Mouse (Mus musculus) midbrain, embryonic 10.5 days (tissue): ENCODE measurements around the gene Adarb1. TPM values are rescaled to one million over a fixed set of nuclear protein-coding genes. Genes with fewer than 3 reads are reported as not detected.

Source experiments
- DNase-seq: peaks from one replicate; pipeline ENCODE4 v3.0.0-alpha.2; 2017; ENCODE audit warnings: low spot score
- H3K27ac ChIP-seq: fragments of 300-500 bp; sonication (generic); replicated peaks from 2 replicates; pipeline ENCODE4 v1.5.1; 2016; ENCODE audit warnings: mild to moderate bottlenecking
- H3K27me3 ChIP-seq: fragments of 300-500 bp; sonication (generic); 2 replicates; pipeline ENCODE4 v1.6.1; 2016; ENCODE audit warnings: low read depth, mild to moderate bottlenecking; ENCODE audit not compliant: poor library complexity, severe bottlenecking
- H3K36me3 ChIP-seq: fragments of 300-500 bp; sonication (generic); 2 replicates; pipeline ENCODE4 v1.6.1; 2016; ENCODE audit warnings: mild to moderate bottlenecking, moderate library complexity
- H3K4me1 ChIP-seq: fragments of 300-500 bp; sonication (generic); 2 replicates; pipeline ENCODE4 v1.6.1; 2016
- H3K4me3 ChIP-seq: fragments of 300-500 bp; sonication (generic); 2 replicates; pipeline ENCODE4 v1.5.1; 2016; ENCODE audit warnings: mild to moderate bottlenecking, moderate library complexity
- H3K9me3 ChIP-seq: fragments of 300-500 bp; sonication (generic); replicated peaks from 2 replicates; pipeline ENCODE4 v1.6.1; 2016; ENCODE audit warnings: mild to moderate bottlenecking
- WGBS: fragments of 180-500 bp; shearing (Covaris S2); methylation state at CpG from one replicate; pipeline ENCODE4 v1.1.7; 2016; 5-methylcytosine and 5-hydroxymethylcytosine counted together
- polyA plus RNA-seq: library from polyadenylated mRNA; unstranded; fragments of >200 nt; fragmentation: Nextera tagmentation; extraction: Ambion mirVana; gene quantifications from 2 replicates; pipeline ENCODE4 v1.2.1, GENCODE M21; 2016

The Adarb1 gene
- 6.0 and 6.1 TPM in 2 replicates for polyA plus RNA-seq

DNA sequence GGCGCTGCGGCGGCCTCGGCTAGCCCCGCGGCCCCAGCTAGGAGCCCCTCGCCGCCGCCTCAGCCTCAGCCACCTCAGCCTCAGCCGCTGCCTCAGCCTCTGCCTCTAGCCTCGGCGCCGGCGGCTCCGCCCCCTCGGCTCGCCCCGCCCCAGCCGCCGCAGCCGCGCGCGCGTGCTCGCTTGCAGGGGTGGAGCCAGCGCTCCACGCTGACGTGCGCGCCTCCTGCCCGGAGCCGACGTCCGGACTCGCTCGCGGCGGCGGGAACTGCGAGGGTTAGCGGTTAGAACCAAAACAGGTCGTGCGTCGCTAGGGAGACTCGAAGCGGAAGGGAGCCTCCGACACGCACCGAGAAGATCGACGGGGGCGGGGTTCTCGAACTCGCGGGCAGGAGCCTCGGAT, at the start of gene Adarb1:
Gene Adarb1, minus strand, starts transcription at position 133 of the 400 bp plus-strand sequence.
- Histone ChIP-seq H3K4me1 (peaks cover 37% of the 10 kb centered on the region), H3K27me3 (peaks cover 32% of the 10 kb centered on the region), H3K4me3 (peak within 1 kb of the TSS; percentile 82), H3K27ac (peak within 1 kb of the TSS; percentile 87), H3K36me3 (0 out of 2 replicates have a peak, but pooled peaks cover 2% of the 10 kb centered on the region), H3K9me3 (no peaks in the 10 kb centered on the region; the same call in 1 of the 2 replicates)
- peak; percentile 93 for DNase-seq
- under 1% methylated on average over 57 of the region's 57 CpGs for WGBS

DNA sequence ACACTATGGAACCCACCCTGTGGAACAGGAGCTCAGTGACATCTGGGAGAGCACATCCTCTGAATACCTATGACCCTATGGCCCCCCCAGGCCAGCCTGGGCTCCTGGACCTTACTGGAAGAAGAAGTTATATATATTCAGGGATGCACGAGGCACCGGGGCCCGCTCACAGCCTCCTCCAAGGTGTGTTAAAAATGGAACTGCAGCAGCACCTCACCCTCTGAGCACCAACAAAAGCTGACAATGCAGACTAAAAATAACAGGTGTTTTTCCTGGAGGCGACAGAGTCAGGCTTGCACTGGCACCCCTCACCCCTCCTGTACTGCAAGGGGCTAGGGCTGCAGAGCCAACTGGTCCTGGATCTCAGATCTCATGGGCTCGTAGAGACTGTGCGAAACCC, 49.3 kb upstream of the Adarb1 start:
- Histone ChIP-seq H3K36me3 (no peaks in the 10 kb centered on the region), H3K4me3 (no peak overlapping the region), H3K27ac (no peak overlapping the region), H3K9me3 (no peaks in the 10 kb centered on the region), H3K4me1 (peaks cover 2% of the 10 kb centered on the region; the same call in 1 of the 2 replicates), H3K27me3 (no peaks in the 10 kb centered on the region)
- WGBS, result 92% methylated on average over 6 of the region's 6 CpGs
- DNase-seq, result no peak

DNA sequence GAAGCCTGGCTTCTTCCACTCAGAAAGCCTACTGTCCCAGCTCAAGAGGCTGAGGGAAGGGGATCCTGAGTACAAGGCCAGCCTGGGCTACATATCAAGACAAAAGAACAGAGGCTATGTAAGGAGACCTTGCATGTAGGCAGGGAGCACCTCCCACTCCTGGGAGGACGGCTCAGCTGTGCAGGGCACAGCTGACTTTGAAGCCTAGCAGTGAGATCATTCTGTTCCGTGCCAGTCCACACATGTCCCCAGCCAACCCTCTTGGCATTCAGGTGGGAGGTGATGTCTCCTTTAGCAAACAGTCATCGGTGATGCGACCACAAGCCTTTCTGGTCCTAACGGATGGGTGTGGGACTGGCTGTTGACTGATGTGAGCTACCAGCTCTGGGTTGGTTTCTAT, 47.8 kb upstream of the Adarb1 start:
- Histone ChIP-seq H3K27ac (no peak overlapping the region), H3K27me3 (no peaks in the 10 kb centered on the region), H3K36me3 (no peaks in the 10 kb centered on the region), H3K9me3 (no peaks in the 10 kb centered on the region), H3K4me1 (peaks cover 2% of the 10 kb centered on the region; the same call in 1 of the 2 replicates), H3K4me3 (no peak overlapping the region)
- WGBS, result 86% methylated on average over 5 of the region's 5 CpGs
- DNase-seq, result no peak

DNA sequence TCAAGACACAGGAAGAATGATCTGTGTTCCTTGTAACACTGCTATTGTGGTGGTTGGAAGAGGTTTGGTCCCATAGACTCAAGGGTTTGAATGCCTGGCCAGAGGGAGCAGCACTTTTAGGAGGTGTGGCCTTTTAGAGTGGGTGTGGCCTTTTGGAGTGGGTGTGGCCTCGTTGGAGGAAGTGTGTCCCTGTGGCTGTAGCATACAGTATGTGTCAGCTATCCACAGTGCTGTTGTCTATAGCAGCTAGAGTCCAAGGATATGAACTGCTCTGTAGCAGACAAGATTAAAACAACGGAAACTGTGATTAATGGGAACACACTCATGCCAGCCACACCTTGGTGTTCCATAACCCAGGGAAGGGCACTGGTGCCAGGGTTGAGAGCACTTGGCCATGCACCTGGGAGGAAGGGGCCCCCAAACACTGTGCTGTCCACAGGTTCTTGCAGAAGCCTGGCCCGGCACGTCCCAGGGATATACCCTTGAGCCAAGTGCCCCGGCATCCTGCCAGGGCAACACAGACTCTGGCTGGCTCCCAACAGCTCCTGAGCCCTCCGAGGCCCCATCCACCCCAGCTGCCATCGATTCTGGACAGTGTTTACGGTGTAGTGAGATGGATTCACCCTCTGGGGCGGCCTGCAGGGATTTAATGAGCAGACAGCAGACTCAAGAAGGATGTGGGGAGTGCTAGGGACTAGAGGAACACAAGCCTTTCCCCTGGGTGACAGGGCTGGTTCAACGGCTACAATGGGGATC, 46.3 kb upstream of the Adarb1 start:
- Histone ChIP-seq H3K27me3 (no peaks in the 10 kb centered on the region), H3K27ac (0 out of 2 replicates have a peak overlapping the region, but pooled peaks have one; percentile 23), H3K4me3 (no peak overlapping the region), H3K9me3 (no peaks in the 10 kb centered on the region), H3K36me3 (no peaks in the 10 kb centered on the region), H3K4me1 (peaks cover 2% of the 10 kb centered on the region; the same call in 1 of the 2 replicates)
- whole genome bisulfite sequencing, result 85% methylated on average over 10 of the region's 10 CpGs
- DNase-seq, result no peak

- Histone ChIP-seq H3K27ac (no peak overlapping the region), H3K4me1 (peaks cover 3% of the 10 kb centered on the region), H3K4me3 (no peak overlapping the region), H3K27me3 (no peaks in the 10 kb centered on the region), H3K9me3 (no peaks in the 10 kb centered on the region), H3K36me3 (no peaks in the 10 kb centered on the region)
- no peak for DNase-seq
- WGBS, result 93% methylated on average over 8 of the region's 8 CpGs
These were observed 43.1 kb upstream of the Adarb1 start for GRCm38 (mm10) chr10:77461161-77461560.

- WGBS, result 89% methylated on average over 3 of the region's 3 CpGs
- no peak for DNase-seq
- Histone ChIP-seq H3K27ac (no peak overlapping the region), H3K4me1 (peaks cover 4% of the 10 kb centered on the region; the same call in 1 of the 2 replicates), H3K9me3 (no peaks in the 10 kb centered on the region), H3K27me3 (no peaks in the 10 kb centered on the region), H3K36me3 (no peaks in the 10 kb centered on the region), H3K4me3 (no peak overlapping the region)
These were observed 39.6 kb upstream of the Adarb1 start for GRCm38 (mm10) chr10:77457701-77458100.

DNA sequence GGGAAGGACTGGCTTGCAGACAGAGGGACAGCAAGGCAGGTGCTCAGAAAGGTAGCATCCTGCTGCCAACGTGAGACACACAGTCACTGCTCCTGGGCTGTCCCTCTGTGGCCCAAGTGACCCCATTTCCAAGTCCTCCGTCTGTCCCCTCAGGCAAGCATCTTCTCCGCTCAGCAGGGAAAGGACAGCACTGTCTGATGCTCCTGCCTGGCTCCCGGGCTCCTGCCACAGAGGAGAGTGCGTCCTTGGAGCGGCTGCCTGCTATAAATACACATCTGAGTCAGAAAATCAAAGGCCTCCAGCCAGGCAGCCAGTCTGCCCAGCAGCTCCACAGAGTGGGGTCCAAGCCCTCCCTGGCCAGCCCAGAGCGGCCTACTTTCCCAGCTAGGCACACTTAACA, 38.4 kb upstream of the Adarb1 start:
- Histone ChIP-seq H3K4me3 (no peak overlapping the region), H3K9me3 (no peaks in the 10 kb centered on the region), H3K4me1 (peaks cover 4% of the 10 kb centered on the region; the same call in 1 of the 2 replicates), H3K27ac (0 out of 2 replicates have a peak overlapping the region, but pooled peaks have one; percentile 15), H3K27me3 (no peaks in the 10 kb centered on the region), H3K36me3 (no peaks in the 10 kb centered on the region)
- WGBS, result 65% methylated on average over 7 of the region's 7 CpGs
- no peak for DNase-seq

GRCm38 (mm10) chr10:77455251-77456010, 37.4 kb upstream of the Adarb1 start:
- WGBS, result 85% methylated on average over 14 of the region's 14 CpGs

GRCm38 (mm10) chr10:77454795-77455194, 36.7 kb upstream of the Adarb1 start:
- DNase-seq, result no peak
- WGBS, result 92% methylated on average over 6 of the region's 6 CpGs
- no peaks in the 10 kb centered on the region for H3K27me3 ChIP-seq
- no peaks in the 10 kb centered on the region for H3K36me3 ChIP-seq
- no peak overlapping the region for H3K27ac ChIP-seq
- peaks cover 8% of the 10 kb centered on the region for H3K4me1 ChIP-seq
- no peaks in the 10 kb centered on the region for H3K9me3 ChIP-seq
- H3K4me3 ChIP-seq, result no peak overlapping the region

More at GRCm38 (mm10) chr10:77455251-77456010, 37.4 kb upstream of the Adarb1 start:
- Histone ChIP-seq H3K27me3 (no peaks in the 10 kb centered on the region), H3K4me3 (no peak overlapping the region), H3K4me1 (peaks cover 4% of the 10 kb centered on the region; the same call in 1 of the 2 replicates), H3K36me3 (no peaks in the 10 kb centered on the region), H3K9me3 (no peaks in the 10 kb centered on the region), H3K27ac (no peak overlapping the region)
- DNase-seq, result no peak

GRCm38 (mm10) chr10:77451822-77452221, 33.8 kb upstream of the Adarb1 start:
- Histone ChIP-seq H3K27me3 (no peaks in the 10 kb centered on the region), H3K4me1 (peaks cover 27% of the 10 kb centered on the region), H3K9me3 (no peaks in the 10 kb centered on the region), H3K27ac (no peak overlapping the region), H3K36me3 (no peaks in the 10 kb centered on the region), H3K4me3 (no peak overlapping the region)
- no peak for DNase-seq
- 92% methylated on average over 4 of the region's 4 CpGs for WGBS

DNA sequence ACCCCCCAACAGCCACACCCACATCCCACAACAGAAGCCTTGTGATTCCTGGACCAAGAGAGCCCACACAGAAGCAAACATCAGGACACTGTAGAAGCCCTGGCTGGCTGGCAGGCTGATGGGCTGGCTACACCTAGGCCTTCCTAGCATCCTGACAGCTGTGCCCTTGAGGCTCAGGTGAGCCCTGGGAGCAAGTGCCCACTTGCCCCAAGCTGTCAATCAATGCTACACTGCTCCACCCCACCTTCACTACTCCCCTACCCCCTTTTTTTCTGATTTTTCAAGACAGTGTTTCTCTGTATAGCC, 32.0 kb upstream of the Adarb1 start:
- Histone ChIP-seq H3K36me3 (no peaks in the 10 kb centered on the region), H3K9me3 (peaks cover 4% of the 10 kb centered on the region; the same call in 1 of the 2 replicates), H3K27me3 (no peaks in the 10 kb centered on the region), H3K4me3 (no peak overlapping the region), H3K4me1 (peaks cover 24% of the 10 kb centered on the region), H3K27ac (no peak overlapping the region)
- DNase-seq, result no peak

GRCm38 (mm10) chr10:77449315-77450158, 31.5 kb upstream of the Adarb1 start:
- H3K36me3 ChIP-seq, result no peaks in the 10 kb centered on the region
- H3K9me3 ChIP-seq, result peaks cover 8% of the 10 kb centered on the region; the same call in 1 of the 2 replicates
- 58% methylated on average over 23 of the region's 23 CpGs for WGBS
- H3K4me3 ChIP-seq, result no peak overlapping the region
- peak overlapping the region; percentile 47; the same call in 1 of the 2 replicates for H3K27ac ChIP-seq
- H3K4me1 ChIP-seq, result peaks cover 24% of the 10 kb centered on the region
- H3K27me3 ChIP-seq, result no peaks in the 10 kb centered on the region
- DNase-seq, result no peak
